Mouse (Mus musculus): Measurements from ENCODE around the gene Ptpra.

Ptpra gene

DNA sequence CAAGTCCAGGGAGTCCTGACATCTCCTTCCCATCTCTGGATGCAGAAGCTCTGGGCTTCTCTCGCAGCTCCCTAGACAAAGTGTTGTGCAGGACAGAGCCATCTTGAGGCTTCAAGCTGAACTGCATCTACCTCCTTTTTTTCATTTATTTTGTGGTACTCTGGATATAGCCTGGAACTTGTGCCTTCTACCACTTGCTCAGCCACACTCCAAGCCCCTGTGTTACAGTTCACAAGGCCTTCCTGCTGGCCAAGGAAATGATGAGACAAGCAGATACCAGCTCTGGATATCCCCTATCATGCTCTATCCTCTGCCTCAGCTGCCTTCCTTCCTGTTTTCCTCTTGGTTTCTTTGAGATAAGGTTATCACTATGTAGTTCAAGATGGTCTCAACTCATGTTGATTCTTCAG is 147.5 kb downstream of the Ptpra start:
- peak in 1 of 2 experiments; percentile 67 for DNase-seq (ENCODE audit: low spot score in 2 of 2)

DNA sequence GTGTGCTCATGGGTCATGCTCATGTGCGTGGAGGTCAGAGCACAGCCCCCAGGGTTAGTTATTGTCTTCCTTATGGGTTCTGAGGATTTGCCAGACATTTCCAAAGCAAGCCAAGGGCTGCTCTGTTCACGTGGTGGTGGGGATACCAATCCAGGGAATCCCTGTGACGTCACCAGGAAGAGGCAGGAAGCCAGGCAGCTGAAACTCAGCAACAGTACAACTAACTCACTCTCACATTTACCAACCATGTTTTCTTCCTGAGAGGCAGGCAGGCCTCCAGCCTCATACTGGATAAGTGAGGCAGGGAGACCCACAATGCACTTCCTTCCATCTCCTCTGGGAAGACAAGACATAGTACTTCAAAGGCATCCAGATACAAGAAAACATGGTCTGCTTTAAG is 148.3 kb downstream of the Ptpra start:
- no peak for DNase-seq (ENCODE audit: low spot score in 2 of 2)

DNA sequence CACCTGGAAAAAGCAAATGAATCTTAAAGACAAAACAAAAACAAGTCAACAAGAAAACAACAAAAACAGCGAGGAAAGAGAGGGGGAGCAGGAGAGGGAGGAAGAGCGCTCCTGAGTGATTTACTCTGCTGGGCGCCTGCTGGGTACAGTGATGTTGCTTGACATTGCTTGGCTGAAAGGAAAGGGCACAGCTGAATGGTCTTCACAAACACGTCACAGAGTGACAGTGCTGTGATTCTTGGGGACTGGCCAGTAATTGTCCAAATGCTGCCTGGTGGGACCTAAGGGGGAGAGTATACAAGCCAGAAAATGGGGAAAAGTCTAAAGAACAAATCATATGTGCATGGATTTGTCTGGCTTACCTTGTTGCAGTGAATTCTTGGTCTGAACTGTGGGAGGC is 152.1 kb downstream of the Ptpra start:
- no peak for DNase-seq (ENCODE audit: low spot score in 2 of 2)

Measured in left cerebral cortex, adult 9 months (tissue).